Mouse (Mus musculus) liver, postnatal 0 days (tissue): ENCODE data around the gene Nvl. TPM values are rescaled to one million over a fixed set of nuclear protein-coding genes. Genes with fewer than 3 reads are reported as not detected.

Experiments
- ATAC-seq: fragments of 200-750 bp; cut with Nextera tagmentation; 2 replicates; pipeline ENCODE4 v1.8.0; 2017; ENCODE audit warnings: mild to moderate bottlenecking, moderate library complexity
- DNase-seq: peaks from one replicate; pipeline ENCODE4 v3.0.0-alpha.2; 2016
- H3K27ac ChIP-seq: fragments of 300-500 bp; sonication (generic); 2 replicates; pipeline ENCODE4 v1.5.1; 2014; ENCODE audit warnings: antibody characterized with exemption, moderate library complexity, mild to moderate bottlenecking, low read depth
- H3K27me3 ChIP-seq: fragments of 300-500 bp; sonication (generic); 2 replicates; pipeline ENCODE4 v1.6.1; 2014; ENCODE audit warnings: low read length, control low read depth, mixed read lengths; ENCODE audit not compliant: insufficient read depth
- H3K36me3 ChIP-seq: fragments of 300-500 bp; sonication (generic); replicated peaks from 2 replicates; pipeline ENCODE4 v1.6.1; 2014; ENCODE audit warnings: mild to moderate bottlenecking, control low read depth, low read length, moderate library complexity, mixed read lengths; ENCODE audit not compliant: insufficient read depth
- H3K4me1 ChIP-seq: fragments of 300-500 bp; sonication (generic); 2 replicates; pipeline ENCODE4 v1.6.1; 2014; ENCODE audit warnings: antibody characterized with exemption, mild to moderate bottlenecking, control low read depth; ENCODE audit not compliant: insufficient read depth
- H3K4me2 ChIP-seq: fragments of 300-500 bp; sonication (generic); 2 replicates; pipeline ENCODE4 v1.6.1; 2014; ENCODE audit warnings: low read depth, mild to moderate bottlenecking, low read length, moderate library complexity, mixed read lengths
- H3K4me3 ChIP-seq: fragments of 300-500 bp; sonication (generic); 2 replicates; pipeline ENCODE4 v1.5.1; 2014; ENCODE audit warnings: low read depth, low read length
- H3K9ac ChIP-seq: fragments of 300-500 bp; sonication (generic); replicated peaks from 2 replicates; pipeline ENCODE4 v1.6.1; 2014; ENCODE audit warnings: mild to moderate bottlenecking, moderate library complexity
- H3K9me3 ChIP-seq: fragments of 300-500 bp; sonication (generic); 2 replicates; pipeline ENCODE4 v1.6.1; 2016; ENCODE audit warnings: mild to moderate bottlenecking, control low read depth, low read length, mixed read lengths
- CTCF ChIP-seq: sonication (generic); IDR thresholded peaks from 2 replicates; pipeline ENCODE4 v1.5.1; 2016; ENCODE audit warnings: antibody characterized with exemption, low read depth
- EP300 ChIP-seq: IDR thresholded peaks from 2 replicates; pipeline ENCODE4 v1.6.1; 2016; ENCODE audit warnings: antibody characterized with exemption, low read depth, mild to moderate bottlenecking
- WGBS: fragments of 180-500 bp; shearing (Covaris S2); extraction: QIAGEN DNeasy Blood & Tissue Kit; methylation state at CpG from one replicate; pipeline ENCODE4 v1.1.7; 2014; ENCODE audit not compliant: insufficient replicate concordance; 5-methylcytosine and 5-hydroxymethylcytosine counted together
- polyA plus RNA-seq: library from polyadenylated mRNA; unstranded; fragments of >200 nt; fragmentation: Nextera tagmentation; extraction: Ambion mirVana; gene quantifications from 2 replicates; pipeline ENCODE4 v1.2.1, GENCODE M21; 2015

The Nvl gene
- polyA plus RNA-seq, 1 experiment from 2014 or later, result 7.8 TPM

DNA sequence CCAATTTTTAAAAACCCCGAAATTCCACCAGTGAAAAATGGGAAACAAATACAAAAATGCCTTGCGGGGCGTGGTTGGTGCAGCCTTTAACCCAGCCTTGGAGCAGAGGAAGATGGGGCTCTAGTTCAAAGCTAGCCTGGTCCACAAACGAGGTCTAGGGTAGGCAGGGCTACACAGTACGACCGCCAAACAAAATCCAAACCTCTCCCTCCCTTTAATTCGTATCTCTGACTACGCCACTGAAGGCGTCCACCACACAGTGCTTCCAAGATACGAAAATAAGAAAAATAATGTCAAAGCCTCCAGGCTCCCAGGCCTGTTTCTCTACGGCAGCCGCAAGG lies 425 bp downstream of the Nvl start:
- TF ChIP-seq CTCF (no peak), EP300 (no peak)
- peak overlapping the region; percentile 75 for H3K4me2 ChIP-seq
- ATAC-seq (peak; percentile 47), DNase-seq (no peak)
- peaks cover 11% of the 10 kb centered on the region for H3K36me3 ChIP-seq
- H3K27ac ChIP-seq, result peak overlapping the region; percentile 90
- H3K9me3 ChIP-seq, result no peaks in the 10 kb centered on the region
- peak overlapping the region; percentile 71 for H3K4me3 ChIP-seq
- under 1% methylated on average over 12 of the region's 12 CpGs for WGBS
- H3K4me1 ChIP-seq, result peaks cover 17% of the 10 kb centered on the region
- H3K9ac ChIP-seq, result peak overlapping the region; percentile 73
- H3K27me3 ChIP-seq, result no peaks in the 10 kb centered on the region

DNA sequence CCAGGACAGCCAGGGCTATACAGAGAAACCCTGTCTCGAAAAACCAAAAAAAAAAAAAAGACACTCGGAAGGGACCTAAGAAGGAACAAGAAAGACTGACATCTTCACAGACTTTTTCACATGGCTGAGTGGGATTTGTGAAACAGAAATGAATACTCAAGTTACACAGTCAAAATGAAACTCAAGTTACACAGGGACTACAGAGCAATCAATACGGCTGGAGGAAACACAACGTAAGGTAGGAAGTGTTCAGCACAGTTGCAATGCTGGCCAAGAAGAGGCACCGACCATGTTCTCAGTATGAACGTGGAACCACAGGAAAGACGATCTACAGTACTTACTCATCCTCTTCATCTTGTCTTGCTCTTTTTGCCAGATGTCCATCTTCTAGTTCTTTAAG lies 5.3 kb downstream of the Nvl start:
- H3K36me3 ChIP-seq, result peaks cover 38% of the 10 kb centered on the region
- H3K27me3 ChIP-seq, result no peaks in the 10 kb centered on the region
- H3K27ac ChIP-seq, result no peak overlapping the region
- TF ChIP-seq CTCF (no peak), EP300 (no peak)
- DNase-seq (no peak), ATAC-seq (no peak)
- H3K4me3 ChIP-seq, result no peak overlapping the region
- peaks cover 5% of the 10 kb centered on the region; the same call in 1 of the 2 replicates for H3K4me1 ChIP-seq
- no peak overlapping the region for H3K9ac ChIP-seq
- no peaks in the 10 kb centered on the region for H3K9me3 ChIP-seq
- 84% methylated on average over 7 of the region's 7 CpGs for WGBS
- H3K4me2 ChIP-seq, result no peak overlapping the region

DNA sequence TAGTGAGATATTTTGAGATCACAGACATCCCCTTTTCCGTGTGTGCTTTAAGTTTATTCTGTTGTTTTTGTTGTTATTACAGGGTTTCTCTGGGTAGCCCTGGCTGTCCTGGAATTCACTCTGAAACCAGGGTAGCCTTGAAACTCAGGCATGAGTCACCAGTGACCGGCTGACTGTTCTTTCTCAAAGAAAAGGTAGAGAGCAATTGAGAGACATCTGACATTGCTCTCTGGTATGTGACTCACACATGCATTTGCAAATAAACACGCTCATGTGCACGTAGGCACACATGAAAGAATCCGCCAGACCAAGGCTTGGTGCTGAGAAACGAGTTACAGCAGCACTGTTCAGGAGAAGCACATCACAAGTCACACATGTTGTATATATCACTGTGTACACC lies 12.1 kb downstream of the Nvl start:
- Histone ChIP-seq H3K36me3 (peaks cover 66% of the 10 kb centered on the region), H3K27me3 (no peaks in the 10 kb centered on the region), H3K4me2 (no peak overlapping the region), H3K9me3 (no peaks in the 10 kb centered on the region), H3K4me3 (no peak overlapping the region), H3K4me1 (no peaks in the 10 kb centered on the region), H3K9ac (no peak overlapping the region), H3K27ac (no peak overlapping the region)
- DNase-seq (no peak), ATAC-seq (no peak)
- TF ChIP-seq EP300 (no peak), CTCF (no peak)
- 87% methylated on average over 6 of the region's 6 CpGs for WGBS

DNA sequence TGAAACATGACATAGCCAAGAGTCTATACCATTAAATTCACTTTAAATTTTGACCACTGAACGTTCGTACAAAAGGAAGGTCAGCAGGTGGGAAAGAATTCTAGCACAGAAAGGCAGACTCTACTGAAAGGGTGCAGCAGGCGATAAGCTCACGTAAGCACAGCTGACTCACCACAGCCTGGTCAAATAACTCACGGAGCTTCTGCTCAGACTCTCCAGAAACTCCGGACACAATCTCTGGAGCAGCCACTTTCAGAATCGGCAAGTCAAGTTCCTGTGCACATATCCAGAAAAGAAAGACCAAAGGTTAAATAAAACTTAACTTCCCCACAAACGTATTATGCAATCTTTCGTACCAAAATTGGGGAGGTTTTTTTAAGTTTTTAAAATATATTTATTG lies 17.2 kb downstream of the Nvl start:
- no peak overlapping the region for H3K4me3 ChIP-seq
- H3K4me1 ChIP-seq, result no peaks in the 10 kb centered on the region
- no peak overlapping the region for H3K9ac ChIP-seq
- DNase-seq (no peak), ATAC-seq (no peak)
- peaks cover 67% of the 10 kb centered on the region for H3K36me3 ChIP-seq
- TF ChIP-seq EP300 (no peak), CTCF (no peak)
- H3K27me3 ChIP-seq, result no peaks in the 10 kb centered on the region
- peak overlapping the region; percentile 29; the same call in 1 of the 2 replicates for H3K27ac ChIP-seq
- 65% methylated on average over 9 of the region's 9 CpGs for WGBS
- no peak overlapping the region for H3K4me2 ChIP-seq
- no peaks in the 10 kb centered on the region for H3K9me3 ChIP-seq

DNA sequence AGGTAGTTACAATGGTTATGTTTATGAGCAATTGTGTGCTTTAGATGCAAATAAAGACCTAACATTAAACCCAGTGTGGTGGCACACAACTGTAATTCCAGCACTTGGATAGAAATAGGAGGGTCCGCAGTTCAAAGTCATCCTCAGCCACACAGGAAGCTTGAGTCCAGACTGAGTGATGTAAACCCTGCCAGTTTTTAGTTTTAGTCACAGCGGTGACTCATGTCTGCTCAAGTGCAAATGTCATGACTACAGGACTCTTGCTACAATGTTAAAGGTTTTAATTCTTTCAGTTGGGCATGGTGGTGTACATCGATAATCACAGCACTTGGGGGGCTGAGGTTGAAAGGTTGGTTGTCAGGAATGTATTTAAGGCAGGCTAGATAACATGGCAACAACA lies 18.1 kb downstream of the Nvl start:
- H3K27me3 ChIP-seq, result no peaks in the 10 kb centered on the region
- TF ChIP-seq EP300 (no peak), CTCF (no peak)
- peaks cover 69% of the 10 kb centered on the region for H3K36me3 ChIP-seq
- DNase-seq (no peak), ATAC-seq (no peak)
- no peaks in the 10 kb centered on the region for H3K9me3 ChIP-seq
- 94% methylated on average over 3 of the region's 3 CpGs for WGBS
- no peak overlapping the region for H3K27ac ChIP-seq
- H3K9ac ChIP-seq, result no peak overlapping the region
- no peaks in the 10 kb centered on the region for H3K4me1 ChIP-seq
- no peak overlapping the region for H3K4me3 ChIP-seq
- H3K4me2 ChIP-seq, result no peak overlapping the region

DNA sequence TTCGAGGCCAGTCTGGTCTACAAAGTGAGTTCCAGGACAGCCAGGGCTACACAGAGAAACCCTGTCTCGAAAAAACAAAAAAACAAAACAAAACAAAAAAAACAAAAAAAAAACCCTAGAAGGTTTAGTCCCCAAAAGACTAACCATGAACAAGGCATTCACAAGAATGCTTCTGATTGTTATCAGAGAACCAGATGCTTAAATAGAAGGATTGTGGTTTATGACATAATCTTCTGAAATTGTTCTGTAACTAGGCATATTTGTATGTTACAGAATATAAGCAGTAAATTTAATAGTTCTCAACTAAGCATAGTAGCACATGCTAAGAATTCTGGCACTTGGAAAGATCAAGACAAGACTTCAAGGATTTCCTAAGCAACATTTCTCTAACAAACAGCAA lies 19.9 kb downstream of the Nvl start:
- TF ChIP-seq CTCF, result no peak
- no peak overlapping the region for H3K4me3 ChIP-seq
- DNase-seq, result no peak
- H3K4me2 ChIP-seq, result no peak overlapping the region
- WGBS, result 83% methylated on average over 2 of the region's 2 CpGs
- no peaks in the 10 kb centered on the region for H3K27me3 ChIP-seq
- H3K9ac ChIP-seq, result no peak overlapping the region
- no peak overlapping the region for H3K27ac ChIP-seq
- no peaks in the 10 kb centered on the region for H3K4me1 ChIP-seq
- H3K9me3 ChIP-seq, result no peaks in the 10 kb centered on the region
- ATAC-seq, result no peak
- peaks cover 60% of the 10 kb centered on the region for H3K36me3 ChIP-seq

DNA sequence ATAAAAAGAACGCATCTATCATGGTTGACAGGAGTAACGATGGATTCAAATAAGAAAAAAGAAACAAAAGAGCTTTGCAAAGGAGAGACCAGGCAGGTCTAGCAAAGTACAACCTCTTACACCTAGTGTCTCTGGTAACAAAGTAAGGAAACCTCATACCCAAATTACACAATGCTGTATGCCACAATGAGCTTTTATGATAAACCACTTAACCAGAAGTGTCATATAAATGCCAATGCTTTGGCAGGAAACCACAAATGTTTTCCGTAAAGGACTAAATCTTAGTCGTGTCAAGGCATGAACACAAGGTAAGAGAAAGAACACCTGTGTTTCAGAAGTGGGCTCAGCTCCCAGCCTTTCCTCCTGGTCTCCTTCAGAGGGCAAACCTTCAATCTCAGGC lies 26.9 kb downstream of the Nvl start:
- Histone ChIP-seq H3K4me1 (no peaks in the 10 kb centered on the region), H3K36me3 (peaks cover 45% of the 10 kb centered on the region), H3K9ac (no peak overlapping the region), H3K27me3 (no peaks in the 10 kb centered on the region), H3K9me3 (no peaks in the 10 kb centered on the region), H3K27ac (no peak overlapping the region), H3K4me3 (no peak overlapping the region), H3K4me2 (no peak overlapping the region)
- no peak for ATAC-seq
- no peak for TF ChIP-seq CTCF
- TF ChIP-seq EP300, result no peak
- 88% methylated on average over 4 of the region's 4 CpGs for WGBS
- DNase-seq, result no peak
